Mouse (Mus musculus): ENCODE data around the gene Adck2. TPM values are rescaled to one million over a fixed set of nuclear protein-coding genes. Genes with fewer than 3 reads are reported as not detected.

Adck2 gene
- total RNA-seq, 2 experiments from 2014 or later, result 0.38 to 5.9 TPM

DNA sequence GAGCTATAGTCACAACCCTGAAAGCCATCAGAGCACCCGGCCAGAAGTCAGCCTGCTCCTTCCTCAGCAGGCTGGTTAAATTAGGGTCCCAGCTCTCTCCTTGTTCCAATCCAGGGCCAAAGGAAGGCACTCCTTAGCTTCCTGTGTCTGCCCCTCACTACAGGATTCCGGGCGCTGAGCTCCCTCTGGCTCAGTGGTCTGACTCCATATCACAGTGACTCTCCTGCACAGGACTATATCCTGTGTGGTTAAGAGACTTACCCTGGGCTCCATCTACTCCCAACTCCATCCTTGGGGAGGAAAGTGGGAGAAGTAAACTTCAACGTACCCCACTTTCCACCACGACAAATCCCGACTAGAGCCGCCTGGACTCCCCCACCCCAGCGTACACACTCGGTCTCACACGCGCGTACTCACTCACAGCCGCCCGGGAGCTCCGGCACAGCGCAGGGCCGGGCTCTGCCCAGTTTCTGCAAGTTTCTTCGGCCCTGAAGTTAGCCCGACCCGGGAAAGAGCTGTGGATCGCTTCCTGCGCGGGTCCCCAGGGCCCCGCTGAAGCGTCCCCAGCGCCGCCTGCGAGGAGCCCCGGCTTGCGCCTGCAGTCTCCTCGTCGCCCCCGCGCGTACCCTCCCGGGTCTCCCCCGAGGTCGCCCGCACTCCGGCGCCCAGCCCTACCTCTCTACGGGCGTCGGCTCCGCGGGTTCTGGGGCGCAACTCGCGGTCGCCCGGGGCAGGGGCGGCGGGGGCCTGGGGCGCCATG is 16.6 kb upstream of the Adck2 start:
- ATAC-seq (replicated peaks; ENCODE audit: low FRiP score, poor library complexity, severe bottlenecking), result no peak

DNA sequence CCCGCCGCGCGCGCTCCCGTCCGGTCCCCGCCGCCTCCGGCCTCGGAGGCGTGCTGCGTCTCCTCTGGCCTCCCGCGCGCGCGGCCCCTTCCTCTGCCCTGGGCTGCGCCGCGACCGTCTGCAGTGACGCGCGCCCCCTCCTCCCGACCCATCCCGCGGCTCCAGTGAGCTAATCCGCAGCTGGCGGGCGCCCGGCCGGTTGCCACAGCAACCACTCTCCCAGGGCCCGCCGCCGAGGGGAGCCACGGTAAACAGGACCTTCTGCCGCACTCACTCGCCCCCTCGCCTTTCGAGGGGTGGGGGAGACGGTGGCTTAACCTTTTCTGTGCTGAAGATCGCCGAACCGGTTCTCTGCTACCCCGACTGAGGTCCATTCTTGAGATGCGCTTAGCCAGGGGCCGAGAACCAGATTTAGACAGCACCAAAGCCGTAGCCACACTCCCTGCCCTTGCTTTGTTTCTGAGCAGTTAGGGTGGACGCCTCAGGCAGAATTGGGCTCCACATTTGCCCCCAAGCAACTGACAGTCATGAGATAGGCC is 15.9 kb upstream of the Adck2 start, which contains the start of gene Dennd2a:
Gene Dennd2a (minus strand): TSS at position 145 of the 539 bp plus-strand sequence.
- ATAC-seq (replicated peaks; ENCODE audit: low FRiP score, poor library complexity, severe bottlenecking), result no peak

DNA sequence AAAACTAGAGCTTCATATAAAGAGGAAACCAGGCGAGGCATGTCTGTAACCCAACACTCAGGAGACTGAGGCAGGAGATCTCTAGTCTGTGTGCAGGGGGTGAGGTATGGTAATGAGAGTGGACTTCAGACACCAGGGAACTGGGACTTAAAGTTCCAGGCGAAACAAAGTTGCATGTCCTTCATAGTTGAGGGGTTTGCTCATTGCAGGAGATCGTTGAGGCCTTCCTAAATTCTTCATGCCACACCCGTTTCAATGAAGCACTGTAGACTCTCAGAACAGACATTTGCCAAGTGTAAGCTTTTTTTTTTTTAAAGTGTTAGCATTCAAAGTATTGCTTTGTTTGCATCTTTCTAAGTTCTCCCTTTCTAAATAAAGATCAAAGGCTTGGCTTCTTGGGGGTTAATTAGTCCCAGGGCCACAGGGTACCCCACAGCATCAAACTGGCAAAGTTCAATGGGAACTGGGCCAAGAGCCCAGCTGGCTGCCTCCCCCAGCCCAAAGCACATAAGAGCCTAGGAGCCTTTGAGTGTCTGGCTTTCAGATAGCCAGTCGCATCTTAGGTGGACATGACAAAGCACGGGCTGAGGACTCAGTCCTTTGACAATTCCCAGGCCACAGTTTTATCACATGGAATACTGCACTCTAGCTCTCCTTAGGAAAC is 14.3 kb upstream of the Adck2 start:
- no peak for ATAC-seq (replicated peaks; ENCODE audit: low FRiP score, poor library complexity, severe bottlenecking)

DNA sequence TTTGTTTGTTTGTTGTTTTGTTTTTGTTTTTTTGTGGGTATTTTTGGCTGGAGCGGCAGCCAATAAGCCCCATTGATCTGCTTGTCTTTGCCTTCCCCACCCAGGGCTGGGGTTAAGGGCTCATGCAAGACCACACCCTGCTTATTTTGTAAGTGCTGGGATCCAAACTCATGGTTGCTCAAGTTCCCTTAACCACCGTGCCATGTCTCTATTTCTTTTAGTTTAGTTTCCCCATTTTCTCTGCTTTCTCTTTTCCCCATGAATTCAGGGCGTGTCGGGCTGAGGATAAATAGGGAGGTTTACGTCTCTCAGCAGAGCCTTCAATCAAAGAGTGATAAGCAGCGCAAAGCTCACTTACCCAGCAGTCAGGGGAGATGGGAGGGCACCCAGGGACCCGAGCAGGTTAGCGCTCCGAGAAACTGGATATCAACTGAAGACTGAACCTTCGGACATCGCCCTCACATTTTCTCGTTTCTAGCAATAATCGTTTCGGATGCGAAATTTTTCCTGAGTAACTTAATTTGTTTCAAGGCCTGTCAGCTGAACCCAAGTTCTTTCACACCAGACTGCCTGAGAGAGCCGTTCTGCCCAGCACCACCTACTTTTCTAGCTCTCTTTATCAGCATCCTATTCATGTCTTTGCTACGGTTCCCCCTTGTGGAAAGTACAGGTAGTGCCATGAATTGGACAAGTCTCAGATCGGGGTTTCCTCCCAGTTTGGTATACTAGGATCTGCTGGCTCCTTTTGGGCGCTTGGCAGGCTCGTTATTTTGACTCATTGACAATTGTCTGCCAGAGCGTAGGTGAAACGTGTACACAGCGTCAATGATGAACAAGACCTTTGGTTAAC is 11.3 kb upstream of the Adck2 start:
- peak; percentile 88 for ATAC-seq (replicated peaks; ENCODE audit: low FRiP score, poor library complexity, severe bottlenecking)

DNA sequence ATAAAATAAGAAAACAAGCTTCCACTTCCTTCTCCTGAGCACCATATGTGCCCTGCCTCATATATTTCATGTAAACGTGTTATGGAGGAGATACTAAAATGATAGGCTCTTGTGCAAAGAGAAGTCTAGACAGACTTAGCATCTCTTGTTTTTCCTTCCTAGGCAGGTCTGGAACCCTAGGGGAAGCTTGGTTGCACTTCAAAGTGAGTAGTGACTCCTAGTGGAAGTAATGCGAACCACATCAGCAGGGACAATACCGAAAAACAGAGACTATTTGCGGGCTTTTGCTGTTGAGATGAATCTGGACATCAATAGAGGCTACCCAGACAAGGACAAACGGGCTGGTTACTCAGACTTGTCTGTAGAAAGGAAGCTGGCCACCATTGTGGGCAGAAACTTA is 6.1 kb upstream of the Adck2 start:
- ATAC-seq (replicated peaks; ENCODE audit: low FRiP score, poor library complexity, severe bottlenecking), result peak; percentile 60; the same call in 1 of the 2 replicates

DNA sequence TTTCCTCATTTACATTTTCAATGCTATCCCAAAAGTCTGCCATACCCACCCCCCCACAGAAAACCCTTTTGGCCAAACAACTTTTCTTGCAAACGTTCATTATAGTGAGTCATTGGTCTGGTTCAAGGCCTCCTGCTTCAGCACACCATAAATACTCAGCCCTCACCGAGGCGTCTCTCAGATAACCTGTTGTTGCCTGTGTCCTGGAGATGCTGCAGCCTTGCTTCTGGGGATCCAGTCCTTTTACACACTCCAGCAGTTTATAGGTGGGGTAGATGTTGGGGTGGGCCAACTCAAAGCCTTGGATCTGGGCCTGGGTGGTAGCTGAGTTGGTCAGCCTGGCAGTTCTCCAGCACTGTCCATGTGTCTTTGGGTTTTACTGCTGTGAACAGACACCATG is 3.2 kb upstream of the Adck2 start:
- ATAC-seq (replicated peaks; ENCODE audit: low FRiP score, poor library complexity, severe bottlenecking), result no peak

DNA sequence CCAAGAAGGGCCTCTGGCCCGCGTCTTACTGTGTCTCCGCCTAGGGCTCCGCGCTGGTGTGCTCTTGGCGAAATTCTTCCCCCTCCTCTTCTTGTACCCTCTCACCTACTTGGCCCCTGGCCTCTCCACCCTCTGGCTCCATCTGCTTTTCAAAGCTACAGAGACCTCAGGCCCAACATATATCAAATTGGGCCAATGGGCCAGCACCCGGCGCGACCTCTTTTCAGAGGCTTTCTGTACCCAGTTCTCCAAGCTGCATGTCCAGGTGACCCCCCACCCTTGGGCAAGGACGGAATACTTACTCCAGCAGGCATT is 839 bp downstream of the Adck2 start:
- peak; percentile 20; the same call in 1 of the 2 replicates for ATAC-seq (replicated peaks; ENCODE audit: low FRiP score, poor library complexity, severe bottlenecking)

DNA sequence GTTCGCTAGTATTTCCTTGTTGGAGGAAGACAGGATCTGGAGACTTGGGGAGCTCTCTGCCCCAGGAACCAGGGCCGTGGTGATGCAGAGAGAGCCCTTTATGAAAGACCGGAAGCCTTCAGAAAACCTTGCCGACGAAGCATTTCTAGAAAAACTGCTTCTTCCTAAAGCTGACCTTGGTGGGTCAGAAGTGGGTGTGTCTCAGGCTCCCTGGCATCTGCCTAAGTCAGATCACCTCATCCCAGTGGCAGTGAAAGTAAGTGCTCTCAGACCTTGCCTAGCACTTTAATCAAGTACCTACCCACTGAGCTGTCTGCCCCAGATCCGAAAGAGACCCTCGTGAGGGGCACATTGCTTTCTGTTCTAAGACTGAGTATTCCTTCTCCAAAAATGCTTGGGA is 1.3 kb downstream of the Adck2 start:
- ATAC-seq (replicated peaks; ENCODE audit: low FRiP score, poor library complexity, severe bottlenecking), result no peak

DNA sequence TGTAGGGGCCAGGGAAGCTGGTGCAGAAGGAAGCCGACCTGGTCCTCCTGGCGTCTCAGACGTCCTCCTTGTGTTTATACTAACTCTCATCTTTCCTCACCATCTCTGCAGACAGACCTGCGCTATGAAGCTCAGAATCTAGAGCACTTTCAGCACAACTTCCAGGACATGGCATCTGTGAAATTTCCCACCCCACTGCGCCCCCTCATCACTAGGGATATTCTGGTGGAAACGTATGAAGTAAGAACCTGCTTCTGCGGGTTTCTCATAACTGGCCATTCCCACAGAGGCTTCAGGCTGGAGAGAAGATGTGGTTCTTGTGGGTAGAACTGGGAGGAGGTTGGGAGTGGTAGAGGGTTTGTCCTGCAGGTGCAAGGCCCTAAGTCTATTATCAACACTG is 5.9 kb downstream of the Adck2 start:
- no peak for ATAC-seq (replicated peaks; ENCODE audit: low FRiP score, poor library complexity, severe bottlenecking)

DNA sequence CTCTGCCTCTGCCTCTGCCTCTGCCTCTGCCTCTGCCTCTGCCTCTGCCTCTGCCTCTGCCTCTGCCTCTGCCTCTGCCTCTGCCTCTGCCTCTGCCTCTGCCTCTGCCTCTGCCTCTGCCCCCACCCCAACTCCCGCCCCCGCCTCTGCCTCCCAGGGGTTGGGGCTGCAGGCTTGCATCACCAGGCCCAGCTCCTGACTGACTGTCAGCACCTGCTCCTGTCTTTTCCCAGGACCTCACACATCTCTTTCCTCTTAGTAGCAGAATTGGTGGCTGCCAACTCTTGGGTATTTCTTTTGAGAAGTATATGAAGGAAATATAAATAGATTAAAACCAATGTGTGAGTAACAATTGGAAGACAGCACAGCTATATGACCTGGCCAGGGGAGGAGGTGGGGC is 6.9 kb downstream of the Adck2 start:
- no peak for ATAC-seq (replicated peaks; ENCODE audit: low FRiP score, poor library complexity, severe bottlenecking)

DNA sequence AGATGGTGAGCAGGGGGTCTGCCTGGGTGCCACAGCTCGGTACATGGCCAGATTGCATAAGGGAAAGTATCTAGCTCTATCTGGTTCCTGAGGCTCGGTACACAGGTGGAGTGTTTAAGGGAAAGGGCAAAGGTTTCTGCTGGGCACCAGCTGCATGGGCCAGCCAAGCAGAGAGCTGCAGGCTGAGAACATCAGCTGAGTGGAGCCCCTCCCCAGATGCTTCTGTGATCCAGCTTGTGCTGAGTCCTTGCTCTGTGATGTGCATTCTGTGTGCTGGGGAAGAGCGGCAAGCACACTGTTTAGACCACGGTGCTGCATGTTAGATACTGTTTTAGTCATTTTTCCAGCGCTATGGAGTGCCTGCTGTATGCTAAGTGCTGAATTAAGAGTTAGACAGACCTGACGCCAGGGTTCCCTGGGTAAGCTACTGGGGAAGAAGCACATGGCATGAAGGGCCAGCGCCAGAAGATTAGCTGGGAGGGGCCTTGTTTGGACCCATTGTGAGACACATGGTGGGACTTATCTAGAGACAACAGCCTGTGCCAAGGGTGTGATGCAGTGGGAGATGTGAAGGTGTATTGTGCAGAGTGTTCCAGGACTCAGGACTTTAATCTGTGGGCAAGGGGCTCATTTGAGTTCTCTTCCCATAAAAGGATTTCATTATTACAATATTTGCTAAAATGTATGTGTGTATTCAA is 7.6 kb downstream of the Adck2 start:
- no peak; the same call in 1 of the 2 replicates for ATAC-seq (replicated peaks; ENCODE audit: low FRiP score, poor library complexity, severe bottlenecking)

DNA sequence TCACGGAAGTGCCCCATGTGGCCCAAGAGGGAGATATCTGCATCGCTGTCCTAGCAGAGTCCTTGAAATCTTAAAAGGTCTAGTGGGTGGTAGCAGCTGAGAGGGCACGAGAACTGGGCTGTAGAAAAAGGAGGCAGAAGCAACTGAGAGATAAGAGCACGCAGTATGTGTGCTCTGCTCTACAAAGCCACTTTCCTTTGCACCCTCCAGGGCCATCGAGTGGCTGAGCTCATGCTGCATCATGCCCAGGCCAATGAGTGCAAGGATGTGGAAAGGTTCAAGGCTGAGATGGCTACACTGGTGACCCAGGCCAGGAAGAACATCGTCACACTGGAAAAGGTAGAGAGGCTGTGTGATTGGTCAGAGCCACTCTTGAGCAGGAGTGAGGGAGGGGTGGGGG is 11.8 kb downstream of the Adck2 start, which contains the start of gene Gm42420:
Gene Gm42420 (plus strand): TSS at position 237 of the 400 bp plus-strand sequence.
- no peak for ATAC-seq (replicated peaks; ENCODE audit: low FRiP score, poor library complexity, severe bottlenecking)

DNA sequence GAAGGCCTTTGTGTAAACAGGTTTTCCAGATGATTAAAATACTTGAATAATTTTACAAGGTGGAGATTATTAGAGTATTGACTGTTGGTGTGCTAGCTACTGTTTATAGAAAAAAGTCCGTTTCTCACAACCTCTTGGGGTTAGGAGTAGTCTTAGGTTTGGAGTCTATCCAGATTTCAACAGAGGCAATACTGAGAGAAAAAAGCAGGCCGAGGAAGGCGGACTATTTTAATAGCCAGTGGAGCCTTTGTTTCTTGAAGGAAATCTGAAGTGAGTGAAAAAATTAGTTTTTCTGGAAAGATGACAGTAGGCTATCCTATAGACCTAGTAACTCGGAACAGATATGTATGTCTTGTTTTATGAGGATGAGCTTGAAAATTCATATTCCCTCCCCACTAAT is 17.8 kb downstream of the Adck2 start:
- no peak for ATAC-seq (replicated peaks; ENCODE audit: low FRiP score, poor library complexity, severe bottlenecking)

DNA sequence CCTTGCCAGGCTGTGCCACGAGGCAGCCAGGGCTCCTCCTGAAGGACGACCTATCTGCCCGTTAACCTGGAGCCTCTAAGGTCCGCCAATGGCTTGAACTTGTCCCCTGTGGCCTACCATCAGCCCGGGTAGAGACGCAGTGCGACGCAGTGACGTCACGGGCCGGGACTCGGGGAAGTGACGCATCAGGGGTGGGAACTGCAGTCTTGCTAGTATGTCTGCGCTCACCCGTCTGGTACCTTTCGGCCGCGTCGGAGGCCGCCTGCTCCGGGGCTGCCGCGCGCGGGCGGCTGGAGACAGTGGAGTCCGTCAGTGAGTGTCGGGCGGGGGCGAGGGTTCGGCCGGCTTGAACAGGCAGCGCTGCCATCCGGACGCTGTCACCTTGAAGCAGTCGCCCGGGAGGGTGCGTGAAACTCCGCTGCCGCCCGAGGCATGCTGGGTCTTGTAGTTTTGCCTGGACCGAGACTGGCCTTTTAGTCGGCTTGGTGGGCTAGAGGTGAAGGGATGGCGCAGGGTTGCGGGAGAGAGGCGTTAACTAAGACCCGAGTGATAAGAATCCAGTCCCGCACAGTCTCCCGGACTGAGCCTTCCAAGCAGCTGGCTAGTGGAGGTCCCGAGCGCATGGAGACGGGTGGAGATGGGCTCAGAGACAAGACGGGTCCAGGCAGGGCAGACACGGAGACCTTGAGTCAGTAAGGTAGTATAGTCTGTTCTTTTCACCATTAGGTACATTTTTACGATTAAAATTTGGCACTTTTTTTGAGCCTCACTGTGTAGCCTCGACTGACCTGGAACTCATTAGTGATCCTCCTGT is 18.9 kb downstream of the Adck2 start, which contains the start of gene Ndufb2:
Gene Ndufb2 (plus strand): TSS at position 174 of the 814 bp plus-strand sequence.
- ATAC-seq (replicated peaks; ENCODE audit: low FRiP score, poor library complexity, severe bottlenecking), result peak; percentile 99

DNA sequence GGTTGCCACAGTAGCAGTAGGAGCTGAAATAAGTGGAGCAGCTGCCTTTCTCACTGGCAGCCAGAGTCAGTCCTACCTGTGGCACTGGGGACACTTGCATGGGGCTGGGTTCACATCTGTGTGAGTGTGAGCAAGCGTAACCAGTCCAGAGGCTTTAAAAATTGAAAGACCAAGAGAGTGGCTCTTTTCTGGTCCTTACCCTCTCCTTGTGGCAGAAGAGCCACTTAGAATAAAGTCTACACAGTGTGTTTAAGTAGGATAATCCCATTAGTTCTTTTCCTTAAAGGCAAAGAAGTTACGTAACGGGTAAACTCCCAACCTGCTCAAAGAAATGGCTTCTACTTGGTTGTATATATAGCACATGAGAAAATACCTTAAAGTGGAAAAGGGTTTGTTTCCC is 27.2 kb downstream of the Adck2 start:
- ATAC-seq (replicated peaks; ENCODE audit: low FRiP score, poor library complexity, severe bottlenecking), result no peak

DNA sequence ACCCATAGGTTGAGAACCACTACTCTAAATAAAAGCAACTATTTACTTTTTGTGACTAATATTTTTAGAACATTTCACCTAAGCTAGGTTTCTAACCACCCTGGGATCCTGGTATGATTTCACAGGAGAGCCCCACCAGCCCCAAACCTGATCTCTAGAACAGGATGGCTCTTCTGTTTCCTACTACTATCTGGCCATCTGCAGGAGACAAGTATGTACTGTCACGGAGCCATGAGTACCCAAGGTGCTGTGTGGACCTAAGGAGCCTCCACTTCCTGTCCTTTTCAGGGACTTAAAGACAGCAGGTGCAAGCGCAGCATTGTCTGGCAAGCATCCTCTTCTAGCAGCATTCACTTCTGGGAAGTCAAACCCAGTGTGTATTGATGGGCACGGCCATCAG is 28.2 kb downstream of the Adck2 start:
- ATAC-seq (replicated peaks; ENCODE audit: low FRiP score, poor library complexity, severe bottlenecking), result no peak

DNA sequence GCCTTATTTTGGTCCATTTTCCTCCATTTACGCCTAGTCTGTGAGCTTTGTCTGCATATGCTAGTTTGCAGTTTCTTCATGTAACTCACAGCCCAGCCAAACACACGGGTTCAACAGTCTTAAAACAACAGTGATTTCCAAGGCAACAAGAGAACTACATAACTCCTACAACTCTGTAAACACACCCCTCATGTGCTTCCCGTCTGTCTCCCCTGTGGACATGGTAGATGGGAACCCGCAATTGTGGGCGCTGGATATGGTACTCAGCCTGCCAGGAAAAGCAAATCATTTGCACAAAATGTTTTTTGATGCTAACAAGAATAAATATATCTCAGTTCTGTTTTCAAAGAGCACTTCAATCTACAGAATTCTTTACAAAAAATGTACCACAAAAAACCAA is 30.9 kb downstream of the Adck2 start:
- no peak for ATAC-seq (replicated peaks; ENCODE audit: low FRiP score, poor library complexity, severe bottlenecking)

DNA sequence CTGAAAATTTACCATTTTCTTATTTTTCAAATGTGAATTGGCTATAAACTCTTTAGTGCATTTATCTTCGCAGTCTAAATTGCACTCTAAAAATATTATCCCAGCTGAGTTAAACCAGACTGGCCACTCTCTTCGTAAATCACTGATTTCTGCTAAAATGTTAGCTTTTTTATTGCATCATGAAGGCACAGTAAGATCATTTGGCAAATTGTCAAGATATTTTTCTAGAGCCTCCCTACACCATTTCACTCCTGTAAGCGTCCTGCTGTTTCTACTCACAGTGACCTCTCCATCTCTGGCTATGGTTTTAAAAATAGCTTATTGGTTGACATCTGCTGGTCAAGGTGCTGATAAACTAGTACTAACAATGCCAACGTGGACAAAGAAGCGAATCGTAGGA is 32.4 kb downstream of the Adck2 start:
- ATAC-seq (replicated peaks; ENCODE audit: low FRiP score, poor library complexity, severe bottlenecking), result no peak

DNA sequence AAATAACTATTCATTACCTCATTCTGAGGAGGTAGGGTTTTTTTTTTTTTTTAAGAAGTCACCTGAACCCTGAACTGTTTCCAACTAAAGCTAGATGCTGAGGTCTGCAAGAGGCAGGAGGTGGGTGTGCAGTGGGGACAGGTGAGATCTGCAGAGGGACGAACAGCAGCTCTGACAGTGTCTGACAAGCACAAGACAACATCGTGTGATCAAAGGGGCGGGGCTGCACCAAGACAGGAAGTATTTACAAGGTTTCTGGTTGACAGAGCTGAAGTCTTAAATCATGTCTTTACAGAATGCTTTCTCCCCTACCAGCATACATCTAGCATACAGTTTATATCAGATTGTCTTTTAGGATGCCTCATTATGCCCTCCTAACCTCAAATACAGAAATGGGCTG is 33.2 kb downstream of the Adck2 start:
- ATAC-seq (replicated peaks; ENCODE audit: low FRiP score, poor library complexity, severe bottlenecking), result no peak

All from erythroblast, adult 5-6 weeks (primary cell).